16 mouse cellular contexts compared by ENCODE assay signal in the genomic region with DNA sequence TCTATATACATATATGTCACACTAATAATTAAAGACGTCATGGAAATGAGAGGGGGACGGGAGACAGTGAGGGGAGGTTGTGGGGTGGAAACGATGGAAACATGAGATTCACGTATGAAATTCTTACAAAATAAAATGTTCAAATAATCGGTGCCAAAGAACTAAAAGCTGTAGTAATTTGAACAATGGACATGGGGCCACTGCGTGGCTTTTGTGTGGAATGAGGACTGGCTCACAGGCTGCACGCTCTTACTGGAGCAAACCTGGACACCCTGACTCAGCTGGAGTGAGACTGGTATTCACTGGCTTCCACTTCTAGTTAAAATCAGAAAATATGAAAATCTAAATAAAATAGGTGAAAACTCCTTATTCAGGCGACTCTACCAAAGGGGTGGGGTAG. TPM values are rescaled to one million over a fixed set of nuclear protein-coding genes. Genes with fewer than 3 reads are reported as not detected.
DNase-seq lines count a peak whose midpoint lies in the region; ATAC-seq lines count a peak whose summit lies in the region.
"Had no signal": no experiment of that assay in that cellular context is flagged by ENCODE, and none has a peak within 500 bp of the region (broad histone marks: within the 10 kb centered on the region; RNA-seq: fewer than 3 reads in every experiment).

No protein-coding gene starts in this region.

- WGBS in midbrain, embryonic 11.5 days: 90% methylated on average over 8 of the region's 8 CpGs
- WGBS in midbrain, embryonic 14.5 days: 88% methylated on average over 8 of the region's 8 CpGs

- no peak overlapping the region for H3K27ac ChIP-seq in midbrain, embryonic 11.5 days (ENCODE audit: low read depth, low read length)
- no peak overlapping the region for H3K27ac ChIP-seq in midbrain, embryonic 14.5 days (replicated peaks; ENCODE audit: low read depth, low read length)

- ATAC-seq in midbrain, embryonic 11.5 days (ENCODE audit: low FRiP score): no peak
- ATAC-seq in midbrain, embryonic 14.5 days (ENCODE audit: low FRiP score, low TSS enrichment): no peak
- ATAC-seq: activated CD4-positive, CD25-positive, alpha-beta regulatory T cell, adult 4 months; CD4-positive, CD25-positive, alpha-beta regulatory T cell, adult 4 months; Patski had no signal

- no peak overlapping the region for H3K4me2 ChIP-seq in midbrain, embryonic 11.5 days
- no peak overlapping the region for H3K4me2 ChIP-seq in midbrain, embryonic 14.5 days (ENCODE audit: low read length)

- no peaks in the 10 kb centered on the region for H3K36me3 ChIP-seq in midbrain, embryonic 11.5 days (ENCODE audit: control insufficient read depth, insufficient read depth, low read length)
- no peaks in the 10 kb centered on the region for H3K36me3 ChIP-seq in midbrain, embryonic 14.5 days (ENCODE audit: control insufficient read depth, insufficient read depth, low read length)

- H3K9me3 ChIP-seq in midbrain, embryonic 11.5 days (ENCODE audit: control insufficient read depth, low read length): no peaks in the 10 kb centered on the region
- H3K9me3 ChIP-seq in midbrain, embryonic 14.5 days (ENCODE audit: control insufficient read depth, low read length): no peaks in the 10 kb centered on the region
- H3K9me3 ChIP-seq: G1E had no signal

- no peak overlapping the region for H3K9ac ChIP-seq in midbrain, embryonic 11.5 days (ENCODE audit: low read length)
- H3K9ac ChIP-seq in midbrain, embryonic 14.5 days (replicated peaks; ENCODE audit: low read length): no peak overlapping the region

- DNase-seq in heart, adult 11 months: peak; percentile 80
- DNase-seq in heart, adult 8-10 months (ENCODE audit: low spot score): no peak
- peak; percentile 51 for DNase-seq in midbrain, embryonic 11.5 days (ENCODE audit: low spot score, missing footprints)
- DNase-seq in midbrain, embryonic 14.5 days: no peak
- DNase-seq: adrenal gland, adult 2 months; adrenal gland, adult 8-10 months; adrenal gland, postnatal 10 days; adrenal gland, postnatal 25 days; adrenal gland, postnatal 36 days; B cell, adult 2 months; cerebellum, adult 11 months had no signal

- H3K4me1 ChIP-seq in midbrain, embryonic 11.5 days (ENCODE audit: control insufficient read depth, insufficient read depth, low read length): peaks cover 5% of the 10 kb centered on the region
- peaks cover 42% of the 10 kb centered on the region for H3K4me1 ChIP-seq in midbrain, embryonic 14.5 days (ENCODE audit: control insufficient read depth, insufficient read depth, low read length)

- no peak overlapping the region for H3K4me3 ChIP-seq in midbrain, embryonic 11.5 days (ENCODE audit: low read depth, low read length)
- H3K4me3 ChIP-seq in midbrain, embryonic 14.5 days (replicated peaks; ENCODE audit: low read depth, low read length): no peak overlapping the region

- H3K27me3 ChIP-seq in midbrain, embryonic 11.5 days (ENCODE audit: control insufficient read depth, insufficient read depth, low read length): no peaks in the 10 kb centered on the region
- H3K27me3 ChIP-seq in midbrain, embryonic 14.5 days (ENCODE audit: control insufficient read depth, insufficient read depth, low read length): no peaks in the 10 kb centered on the region
- H3K27me3 ChIP-seq: CH12.LX, Patski had no signal

RNA-seq across cellular contexts. Expression of gene Zbtb40, which starts 6.6 kb away (rescaled TPM):
- 1 to 10 TPM; 5.6 to 9.3 (median 7.1) TPM for total RNA-seq in heart, adult 8-10 months (2022)
- polyA plus RNA-seq in midbrain, embryonic 11.5 days (2014; fragmentation: Nextera tagmentation; extraction: Ambion mirVana): 3.4 and 4.2 TPM in 2 replicates
- polyA plus RNA-seq in midbrain, embryonic 14.5 days (2014; fragmentation: Nextera tagmentation; extraction: Ambion mirVana): 3.4 and 4.3 TPM in 2 replicates

Comparison
In these comparisons a context has a peak if more than half of its experiments do, and no peak if none do; other contexts are left out.
1. DNase-seq: peak in heart, adult 11 months (single experiment) and midbrain, embryonic 11.5 days (single experiment); none in heart, adult 8-10 months (single experiment) and midbrain, embryonic 14.5 days (single experiment).